Mouse (Mus musculus) forebrain, embryonic 13.5 days (tissue): Measurements from ENCODE around the gene Mrpl9. TPM values are rescaled to one million over a fixed set of nuclear protein-coding genes. Genes with fewer than 3 reads are reported as not detected.

ENCODE experiments used
- ATAC-seq: fragments of 200-750 bp; cut with Nextera tagmentation; 2 replicates; pipeline ENCODE4 v1.8.0; 2017
- H3K27ac ChIP-seq: fragments of 300-500 bp; sonication (generic); 2 replicates; pipeline ENCODE4 v1.5.1; 2015; ENCODE audit warnings: inconsistent platforms, mild to moderate bottlenecking, moderate library complexity
- H3K27me3 ChIP-seq: fragments of 300-500 bp; sonication (generic); 2 replicates; pipeline ENCODE4 v1.6.1; 2015; ENCODE audit warnings: mild to moderate bottlenecking, inconsistent platforms
- H3K36me3 ChIP-seq: fragments of 300-500 bp; sonication (generic); 2 replicates; pipeline ENCODE4 v1.6.1; 2015; ENCODE audit warnings: mild to moderate bottlenecking, inconsistent platforms; ENCODE audit not compliant: poor library complexity, severe bottlenecking
- H3K4me1 ChIP-seq: fragments of 300-500 bp; sonication (generic); 2 replicates; pipeline ENCODE4 v1.6.1; 2015; ENCODE audit warnings: inconsistent platforms
- H3K4me2 ChIP-seq: fragments of 300-500 bp; sonication (generic); 2 replicates; pipeline ENCODE4 v1.6.1; 2015; ENCODE audit warnings: inconsistent platforms, mild to moderate bottlenecking, moderate library complexity
- H3K4me3 ChIP-seq: fragments of 300-500 bp; sonication (generic); 2 replicates; pipeline ENCODE4 v1.5.1; 2015; ENCODE audit warnings: mild to moderate bottlenecking, inconsistent platforms
- H3K9ac ChIP-seq: fragments of 300-500 bp; sonication (generic); 2 replicates; pipeline ENCODE4 v1.6.1; 2015; ENCODE audit warnings: mild to moderate bottlenecking, inconsistent platforms
- H3K9me3 ChIP-seq: fragments of 300-500 bp; sonication (generic); replicated peaks from 2 replicates; pipeline ENCODE4 v1.6.1; 2016; ENCODE audit warnings: inconsistent platforms
- WGBS: fragments of 180-500 bp; shearing (Covaris S2); methylation state at CpG from one replicate; pipeline ENCODE4 v1.1.7; 2015; 5-methylcytosine and 5-hydroxymethylcytosine counted together
- polyA plus RNA-seq: library from polyadenylated mRNA; unstranded; fragments of >200 nt; fragmentation: Nextera tagmentation; extraction: Ambion mirVana; gene quantifications from 2 replicates; pipeline ENCODE4 v1.2.1, GENCODE M21; 2015

Gene Mrpl9
- 62.8 and 62.9 TPM in 2 replicates for polyA plus RNA-seq

GRCm38 (mm10) chr3:94442951-94443596, at the start of gene Mrpl9:
TSS of gene Mrpl9 (plus strand) at chr3:94443318.
- Histone ChIP-seq H3K4me2 (peak within 1 kb of the TSS; percentile 95), H3K9ac (peak within 1 kb of the TSS; percentile 95), H3K27me3 (peaks cover 10% of the 10 kb centered on the region; the same call in 1 of the 2 replicates), H3K36me3 (peaks cover 36% of the 10 kb centered on the region), H3K27ac (peak within 1 kb of the TSS; percentile 63), H3K9me3 (no peaks in the 10 kb centered on the region), H3K4me1 (peaks cover 12% of the 10 kb centered on the region), H3K4me3 (peak within 1 kb of the TSS; percentile 97)
- peak; percentile 98 for ATAC-seq
- under 1% methylated on average over 39 of the region's 39 CpGs for WGBS

GRCm38 (mm10) chr3:94396336-94396735, 46.8 kb upstream of the Mrpl9 start:
- Histone ChIP-seq H3K36me3 (no peaks in the 10 kb centered on the region), H3K27me3 (peaks cover 18% of the 10 kb centered on the region), H3K9ac (no peak overlapping the region), H3K9me3 (no peaks in the 10 kb centered on the region), H3K27ac (no peak overlapping the region), H3K4me3 (no peak overlapping the region), H3K4me1 (peaks cover 21% of the 10 kb centered on the region), H3K4me2 (no peak overlapping the region)
- ATAC-seq: no peak
- WGBS: 79% methylated on average over 1 of the region's 1 CpGs

- WGBS: 89% methylated on average over 4 of the region's 4 CpGs
- no peaks in the 10 kb centered on the region for H3K36me3 ChIP-seq
- H3K4me1 ChIP-seq: peaks cover 21% of the 10 kb centered on the region
- H3K4me2 ChIP-seq: no peak overlapping the region
- H3K27ac ChIP-seq: no peak overlapping the region
- no peak for ATAC-seq
- H3K27me3 ChIP-seq: peaks cover 18% of the 10 kb centered on the region
- no peaks in the 10 kb centered on the region for H3K9me3 ChIP-seq
- H3K4me3 ChIP-seq: no peak overlapping the region
- no peak overlapping the region for H3K9ac ChIP-seq
Measured at GRCm38 (mm10) chr3:94396851-94397250, 46.3 kb upstream of the Mrpl9 start.

- Histone ChIP-seq H3K4me3 (peak within 1 kb of the TSS; percentile 37), H3K9ac (peak within 1 kb of the TSS; percentile 71), H3K4me2 (peak within 1 kb of the TSS; percentile 65), H3K36me3 (no peaks in the 10 kb centered on the region), H3K9me3 (no peaks in the 10 kb centered on the region), H3K27me3 (peaks cover 18% of the 10 kb centered on the region), H3K4me1 (peaks cover 21% of the 10 kb centered on the region), H3K27ac (no peak within 1 kb of the TSS)
- WGBS: 75% methylated on average over 6 of the region's 6 CpGs
- no peak for ATAC-seq
Measured at GRCm38 (mm10) chr3:94398217-94398616, 44.9 kb upstream of the Mrpl9 start, which contains the start of gene Lingo4. TSS of gene Lingo4 (plus strand) at chr3:94398517.

GRCm38 (mm10) chr3:94398943-94399481, 44.1 kb upstream of the Mrpl9 start:
- peak overlapping the region; percentile 65 for H3K4me2 ChIP-seq
- peaks cover 26% of the 10 kb centered on the region for H3K4me1 ChIP-seq
- peak overlapping the region; percentile 71 for H3K9ac ChIP-seq
- no peak overlapping the region for H3K27ac ChIP-seq
- peak overlapping the region; percentile 37 for H3K4me3 ChIP-seq
- 2% methylated on average over 20 of the region's 20 CpGs for WGBS
- H3K9me3 ChIP-seq: no peaks in the 10 kb centered on the region
- peak; percentile 85 for ATAC-seq
- no peaks in the 10 kb centered on the region for H3K36me3 ChIP-seq
- peaks cover 18% of the 10 kb centered on the region for H3K27me3 ChIP-seq

- peak overlapping the region; percentile 65 for H3K4me2 ChIP-seq
- 10% methylated on average over 5 of the region's 5 CpGs for WGBS
- H3K27me3 ChIP-seq: peaks cover 18% of the 10 kb centered on the region
- H3K4me3 ChIP-seq: peak overlapping the region; percentile 37
- H3K27ac ChIP-seq: no peak overlapping the region
- no peaks in the 10 kb centered on the region for H3K36me3 ChIP-seq
- peak overlapping the region; percentile 71 for H3K9ac ChIP-seq
- H3K9me3 ChIP-seq: no peaks in the 10 kb centered on the region
- peaks cover 34% of the 10 kb centered on the region for H3K4me1 ChIP-seq
- ATAC-seq: peak; percentile 5; the same call in 1 of the 2 replicates
Measured at GRCm38 (mm10) chr3:94399663-94400310, 43.3 kb upstream of the Mrpl9 start.

- no peaks in the 10 kb centered on the region for H3K36me3 ChIP-seq
- H3K4me3 ChIP-seq: no peak overlapping the region
- peaks cover 35% of the 10 kb centered on the region for H3K4me1 ChIP-seq
- H3K27me3 ChIP-seq: peaks cover 9% of the 10 kb centered on the region
- H3K27ac ChIP-seq: no peak overlapping the region
- WGBS: 78% methylated on average over 8 of the region's 8 CpGs
- H3K9ac ChIP-seq: no peak overlapping the region
- no peaks in the 10 kb centered on the region for H3K9me3 ChIP-seq
- ATAC-seq: no peak
- H3K4me2 ChIP-seq: no peak overlapping the region
Measured at GRCm38 (mm10) chr3:94402451-94402850, 40.7 kb upstream of the Mrpl9 start.

- Histone ChIP-seq H3K27ac (peak overlapping the region; percentile 62; the same call in 1 of the 2 replicates), H3K9me3 (no peaks in the 10 kb centered on the region), H3K4me2 (no peak overlapping the region), H3K4me3 (no peak overlapping the region), H3K36me3 (no peaks in the 10 kb centered on the region), H3K9ac (peak overlapping the region; percentile 41), H3K27me3 (0 out of 2 replicates have a peak, but pooled peaks cover 3% of the 10 kb centered on the region), H3K4me1 (peaks cover 24% of the 10 kb centered on the region)
- ATAC-seq: peak; percentile 73
- WGBS: 21% methylated on average over 7 of the region's 7 CpGs
Measured at GRCm38 (mm10) chr3:94404366-94405054, 38.6 kb upstream of the Mrpl9 start.

- H3K9me3 ChIP-seq: no peaks in the 10 kb centered on the region
- ATAC-seq: no peak
- no peak overlapping the region for H3K4me3 ChIP-seq
- peaks cover 14% of the 10 kb centered on the region for H3K4me1 ChIP-seq
- 72% methylated on average over 4 of the region's 4 CpGs for WGBS
- no peak overlapping the region for H3K9ac ChIP-seq
- no peak overlapping the region for H3K27ac ChIP-seq
- H3K27me3 ChIP-seq: no peaks in the 10 kb centered on the region
- H3K4me2 ChIP-seq: no peak overlapping the region
- no peaks in the 10 kb centered on the region for H3K36me3 ChIP-seq
Measured at GRCm38 (mm10) chr3:94405561-94405960, 37.6 kb upstream of the Mrpl9 start.

- H3K27me3 ChIP-seq: no peaks in the 10 kb centered on the region
- H3K27ac ChIP-seq: peak overlapping the region; percentile 80
- peaks cover 18% of the 10 kb centered on the region for H3K4me1 ChIP-seq
- peak; percentile 63 for ATAC-seq
- 4% methylated on average over 25 of the region's 25 CpGs for WGBS
- no peaks in the 10 kb centered on the region for H3K36me3 ChIP-seq
- peak overlapping the region; percentile 77 for H3K9ac ChIP-seq
- peak overlapping the region; percentile 87 for H3K4me2 ChIP-seq
- peak overlapping the region; percentile 60 for H3K4me3 ChIP-seq
- H3K9me3 ChIP-seq: no peaks in the 10 kb centered on the region
Measured at GRCm38 (mm10) chr3:94412530-94412929, 30.6 kb upstream of the Mrpl9 start.

GRCm38 (mm10) chr3:94413031-94413679, 30.0 kb upstream of the Mrpl9 start, which contains the start of gene Tdrkh:
TSS of gene Tdrkh (plus strand) at chr3:94413273.
- H3K27ac ChIP-seq: peak within 1 kb of the TSS; percentile 80
- peak within 1 kb of the TSS; percentile 60 for H3K4me3 ChIP-seq
- H3K4me2 ChIP-seq: peak within 1 kb of the TSS; percentile 87
- 7% methylated on average over 52 of the region's 52 CpGs for whole genome bisulfite sequencing
- H3K9ac ChIP-seq: peak within 1 kb of the TSS; percentile 79
- no peaks in the 10 kb centered on the region for H3K36me3 ChIP-seq
- ATAC-seq: peak; percentile 98
- H3K27me3 ChIP-seq: no peaks in the 10 kb centered on the region
- peaks cover 18% of the 10 kb centered on the region for H3K4me1 ChIP-seq
- H3K9me3 ChIP-seq: no peaks in the 10 kb centered on the region
